Mouse (Mus musculus): ENCODE results near the gene Ina. TPM values are rescaled to one million over a fixed set of nuclear protein-coding genes. Genes with fewer than 3 reads are reported as not detected.

The Ina gene
- polyA plus RNA-seq, 2 experiments: 0.02 TPM; not detected in 1

- no peak overlapping the region; the same call in 1 of the 2 replicates for H3K9ac ChIP-seq (replicated peaks)
Observed at GRCm38 (mm10) chr19:46984726-46985622, 29.5 kb upstream of the Ina start.

DNA sequence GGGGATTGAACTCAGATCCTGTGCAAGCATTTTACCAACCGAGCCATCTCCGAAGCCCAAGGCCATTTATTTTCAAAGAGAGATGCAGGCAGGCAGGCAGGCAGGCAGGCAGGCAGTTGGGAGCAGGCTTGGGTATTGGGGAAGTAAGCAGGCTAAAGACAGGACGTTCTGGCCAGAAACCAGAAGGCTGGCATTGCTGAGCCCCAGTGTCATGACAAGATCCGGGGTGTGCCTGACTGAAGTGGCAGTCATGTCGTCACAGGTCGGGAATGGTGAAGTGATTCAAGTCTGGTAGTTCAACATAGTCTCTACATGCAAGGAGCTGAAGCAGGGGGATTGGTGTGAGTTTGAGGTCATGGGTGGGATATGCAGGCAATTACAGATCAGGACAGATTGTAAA is 26.9 kb upstream of the Ina start:
- TF ChIP-seq CTCF (IDR thresholded peaks at IDR 0.05; ENCODE audit: low read depth) (no peak), EP300 (IDR thresholded peaks at IDR 0.05; ENCODE audit: low read depth) (no peak)
- DNase-seq (ENCODE audit: low read depth in 3 of 3, low spot score in 3 of 3) (no peak), ATAC-seq (ENCODE audit: insufficient read depth) (no peak)
- Histone ChIP-seq H3K9me3 (ENCODE audit: control insufficient read depth, low read length) (no peaks in the 10 kb centered on the region), H3K4me2 (ENCODE audit: low read depth) (peak overlapping the region; percentile 78), H3K4me3 (ENCODE audit: insufficient read depth in 1 of 2, low read depth in 2 of 2, low read length in 2 of 2) (no peak overlapping the region), H3K9ac (replicated peaks) (peak overlapping the region; percentile 67; the same call in 1 of the 2 replicates), H3K4me1 (replicated peaks; ENCODE audit: control insufficient read depth in 2 of 2, insufficient read depth in 2 of 2, low read length in 1 of 2) (peaks cover 43 to 63% of the 10 kb centered on the region in 2 experiments), H3K27ac (peak overlapping the region; percentile 92), H3K36me3 (replicated peaks; ENCODE audit: control insufficient read depth, insufficient read depth, low read depth) (no peaks in the 10 kb centered on the region), H3K27me3 (ENCODE audit: control insufficient read depth, insufficient read depth, low read length) (no peaks in the 10 kb centered on the region)
- WGBS (ENCODE audit: insufficient replicate concordance): 34% methylated on average over 6 of the region's 6 CpGs

More at GRCm38 (mm10) chr19:46984726-46985622, 29.5 kb upstream of the Ina start:
- H3K27me3 ChIP-seq (ENCODE audit: control insufficient read depth, insufficient read depth, low read length): no peaks in the 10 kb centered on the region
- peak overlapping the region; percentile 84 for H3K27ac ChIP-seq
- TF ChIP-seq EP300 (IDR thresholded peaks at IDR 0.05; ENCODE audit: low read depth): no peak
- no peak for TF ChIP-seq CTCF (IDR thresholded peaks at IDR 0.05; ENCODE audit: low read depth)
- peaks cover 39 to 62% of the 10 kb centered on the region in 2 experiments for H3K4me1 ChIP-seq (replicated peaks; ENCODE audit: control insufficient read depth in 2 of 2, insufficient read depth in 2 of 2, low read length in 1 of 2)
- peak overlapping the region; percentile 43 for H3K4me2 ChIP-seq (ENCODE audit: low read depth)
- H3K36me3 ChIP-seq (replicated peaks; ENCODE audit: control insufficient read depth, insufficient read depth, low read depth): no peaks in the 10 kb centered on the region
- WGBS (ENCODE audit: insufficient replicate concordance): 44% methylated on average over 13 of the region's 13 CpGs
- no peaks in the 10 kb centered on the region for H3K9me3 ChIP-seq (ENCODE audit: control insufficient read depth, low read length)
- ATAC-seq (ENCODE audit: insufficient read depth) (no peak), DNase-seq (ENCODE audit: low read depth in 3 of 3, low spot score in 3 of 3) (no peak)
- H3K4me3 ChIP-seq (ENCODE audit: insufficient read depth in 1 of 2, low read depth in 2 of 2, low read length in 2 of 2): no peak overlapping the region

GRCm38 (mm10) chr19:46988231-46989087 is 26.0 kb upstream of the Ina start:
- peak overlapping the region; percentile 67 for H3K9ac ChIP-seq (replicated peaks)
- TF ChIP-seq EP300 (IDR thresholded peaks at IDR 0.05; ENCODE audit: low read depth) (peak; percentile 82), CTCF (IDR thresholded peaks at IDR 0.05; ENCODE audit: low read depth) (0 out of 2 replicates have a peak, but pooled peaks have one; percentile 29)
- ATAC-seq (ENCODE audit: insufficient read depth): peak; percentile 89
- peak overlapping the region; percentile 42 to 63 for H3K4me3 ChIP-seq (ENCODE audit: insufficient read depth in 1 of 2, low read depth in 2 of 2, low read length in 2 of 2)
- H3K36me3 ChIP-seq (replicated peaks; ENCODE audit: control insufficient read depth, insufficient read depth, low read depth): no peaks in the 10 kb centered on the region
- DNase-seq (ENCODE audit: low read depth in 3 of 3, low spot score in 3 of 3): peak; percentile 69 to 75 (median 72)
- H3K27me3 ChIP-seq (ENCODE audit: control insufficient read depth, insufficient read depth, low read length): no peaks in the 10 kb centered on the region
- H3K27ac ChIP-seq: peak overlapping the region; percentile 92
- H3K4me1 ChIP-seq (replicated peaks; ENCODE audit: control insufficient read depth in 2 of 2, insufficient read depth in 2 of 2, low read length in 1 of 2): peaks cover 38 to 56% of the 10 kb centered on the region in 2 experiments
- WGBS (ENCODE audit: insufficient replicate concordance): 6% methylated on average over 16 of the region's 16 CpGs
- peak overlapping the region; percentile 78 for H3K4me2 ChIP-seq (ENCODE audit: low read depth)
- no peaks in the 10 kb centered on the region for H3K9me3 ChIP-seq (ENCODE audit: control insufficient read depth, low read length)

DNA sequence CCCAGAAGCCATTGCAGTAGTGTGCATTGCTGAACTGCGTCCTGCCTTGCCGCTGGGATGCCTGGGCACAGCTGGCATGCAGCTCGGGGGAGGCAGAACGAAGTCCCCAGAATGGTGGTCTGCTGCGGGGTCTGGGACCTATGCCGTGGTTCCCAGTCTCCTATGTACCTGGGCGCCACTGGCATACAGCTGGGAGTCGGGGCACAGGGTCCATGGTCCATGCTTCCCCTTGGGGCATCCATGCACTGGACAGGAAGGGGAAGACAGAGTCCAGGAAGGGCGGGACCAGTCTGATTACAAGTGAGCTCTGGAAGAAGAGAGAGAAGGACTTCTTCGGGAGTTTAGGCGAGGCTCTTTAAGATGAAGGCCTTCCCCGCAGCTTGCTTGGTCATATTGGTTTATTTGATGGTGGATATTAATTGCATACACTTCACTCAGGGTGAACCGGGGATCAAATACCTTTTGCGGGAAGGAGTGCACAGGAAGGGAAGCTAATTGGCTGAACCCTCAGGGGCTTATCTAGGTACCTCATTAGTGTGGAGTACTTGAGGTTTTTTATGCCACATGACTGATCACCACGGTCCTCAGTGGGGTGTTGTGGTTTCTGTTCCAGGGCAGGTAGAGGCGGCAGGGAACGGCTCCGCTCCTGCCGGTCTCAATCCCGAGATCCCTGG is 24.9 kb upstream of the Ina start:
- WGBS (ENCODE audit: insufficient replicate concordance): 55% methylated on average over 20 of the region's 20 CpGs
- Histone ChIP-seq H3K4me1 (replicated peaks; ENCODE audit: control insufficient read depth in 2 of 2, insufficient read depth in 2 of 2, low read length in 1 of 2) (peaks cover 32 to 46% of the 10 kb centered on the region in 2 experiments), H3K27me3 (ENCODE audit: control insufficient read depth, insufficient read depth, low read length) (no peaks in the 10 kb centered on the region), H3K9me3 (ENCODE audit: control insufficient read depth, low read length) (no peaks in the 10 kb centered on the region), H3K9ac (replicated peaks) (peak overlapping the region; percentile 2; the same call in 1 of the 2 replicates), H3K27ac (peak overlapping the region; percentile 92), H3K36me3 (replicated peaks; ENCODE audit: control insufficient read depth, insufficient read depth, low read depth) (no peaks in the 10 kb centered on the region), H3K4me3 (ENCODE audit: insufficient read depth in 1 of 2, low read depth in 2 of 2, low read length in 2 of 2) (no peak overlapping the region), H3K4me2 (ENCODE audit: low read depth) (peak overlapping the region; percentile 78)
- TF ChIP-seq CTCF (IDR thresholded peaks at IDR 0.05; ENCODE audit: low read depth): no peak
- no peak for TF ChIP-seq EP300 (IDR thresholded peaks at IDR 0.05; ENCODE audit: low read depth)
- DNase-seq (ENCODE audit: low read depth in 3 of 3, low spot score in 3 of 3) (no peak), ATAC-seq (ENCODE audit: insufficient read depth) (no peak)
